Mouse (Mus musculus): Measurements from ENCODE around the gene Hspb7.

Hspb7 gene

DNA sequence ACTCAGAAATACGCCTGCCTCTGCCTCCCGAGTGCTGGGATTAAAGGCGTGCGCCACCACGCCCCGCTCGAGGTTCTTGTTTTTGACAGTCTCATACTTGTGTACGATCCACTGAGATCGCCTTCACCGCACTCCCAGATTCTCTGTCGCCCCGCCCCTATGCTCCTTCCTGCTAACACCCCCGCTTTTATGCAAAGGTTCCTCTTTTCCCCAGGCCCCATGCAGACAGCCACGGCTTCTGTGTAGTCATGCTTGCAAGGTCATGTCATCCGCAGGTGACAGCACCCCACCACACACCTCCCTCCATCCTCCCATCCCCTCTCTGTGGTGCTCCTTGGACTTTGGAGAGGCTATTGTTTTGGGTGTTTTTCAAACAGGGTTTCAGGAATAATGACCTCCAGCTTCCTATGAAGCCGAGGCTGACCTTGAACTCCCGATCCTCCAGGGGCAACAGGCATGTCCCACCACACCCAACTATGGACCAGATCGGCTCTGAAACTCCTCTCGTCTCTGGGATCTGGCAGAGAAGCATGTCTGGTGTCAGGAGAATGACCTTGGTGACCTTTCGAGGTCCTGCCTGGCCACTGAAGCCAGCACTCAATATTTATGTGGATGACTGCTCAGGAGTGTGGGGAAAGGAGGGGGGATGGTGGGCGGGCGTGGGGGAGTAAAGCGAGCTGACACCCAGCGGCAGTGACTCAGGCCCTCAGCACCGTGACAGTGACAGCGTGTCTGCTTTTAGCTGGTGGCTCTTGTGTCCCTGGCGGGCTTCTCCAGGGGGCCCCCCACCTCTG, 984 bp upstream of the Hspb7 start:
- peak in 1 of 2 experiments; percentile 64 for DNase-seq

DNA sequence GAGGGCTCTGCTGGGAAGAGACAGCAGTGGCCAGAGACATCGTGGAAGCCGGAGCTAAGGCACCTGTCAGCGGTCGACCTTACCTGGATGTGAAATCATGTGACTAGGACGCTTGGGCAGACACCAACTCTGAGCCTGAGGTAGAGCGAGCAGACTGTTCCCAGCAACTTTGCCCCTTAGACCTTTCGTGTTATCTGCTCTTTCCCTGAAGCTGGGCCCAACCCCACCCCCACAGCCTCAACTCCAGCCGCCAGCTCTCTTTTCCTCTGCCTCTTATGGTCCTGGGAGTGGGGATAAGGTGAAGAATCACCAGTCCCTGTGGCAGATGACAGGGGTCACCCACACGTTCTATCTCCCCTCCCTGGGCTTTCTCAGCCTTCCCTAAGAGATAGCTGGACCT, 307 bp downstream of the Hspb7 start:
- peak in 1 of 2 experiments; percentile 39 for DNase-seq

DNA sequence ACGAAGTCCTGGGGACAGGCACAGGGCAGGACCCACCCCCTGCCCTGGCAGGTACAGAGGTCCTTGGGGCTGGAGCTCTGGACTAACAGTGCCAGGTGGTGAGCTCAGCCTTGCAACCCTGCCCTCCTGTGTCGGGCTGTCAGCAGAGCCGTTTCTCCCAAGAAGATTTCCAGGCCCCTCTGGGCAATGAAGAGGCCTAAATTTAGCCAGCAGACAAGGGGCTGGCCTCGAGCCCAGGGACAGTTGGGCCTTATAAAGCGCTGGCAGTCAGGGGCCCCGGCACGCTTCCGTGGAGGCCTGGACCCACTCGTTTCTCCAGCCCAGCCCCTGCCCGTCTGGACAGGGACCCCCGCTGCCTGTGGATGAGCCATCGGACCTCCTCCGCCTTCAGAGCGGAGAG, 844 bp downstream of the Hspb7 start:
- peak in 1 of 2 experiments; percentile 42 for DNase-seq

DNA sequence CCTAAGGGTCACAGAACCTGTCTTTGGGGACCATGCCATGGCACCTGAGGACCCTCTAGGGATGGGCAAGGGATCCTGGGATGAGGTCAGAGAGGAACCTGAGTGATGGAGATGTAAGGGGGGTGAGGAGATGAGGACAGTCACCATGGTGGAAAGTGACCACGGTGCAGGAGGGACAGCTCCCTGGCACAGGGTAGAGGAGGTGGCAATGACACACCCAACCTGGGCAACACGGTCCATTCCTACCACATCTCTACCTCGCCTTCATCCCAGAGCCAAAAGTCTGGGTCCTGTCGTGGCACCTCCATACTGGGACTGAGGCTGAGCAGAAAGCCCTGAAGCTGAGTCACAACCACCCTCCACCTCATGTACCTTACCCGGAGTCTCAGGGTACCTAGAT, 2.3 kb downstream of the Hspb7 start:
- DNase-seq = peak in 1 of 2 experiments; percentile 26

DNA sequence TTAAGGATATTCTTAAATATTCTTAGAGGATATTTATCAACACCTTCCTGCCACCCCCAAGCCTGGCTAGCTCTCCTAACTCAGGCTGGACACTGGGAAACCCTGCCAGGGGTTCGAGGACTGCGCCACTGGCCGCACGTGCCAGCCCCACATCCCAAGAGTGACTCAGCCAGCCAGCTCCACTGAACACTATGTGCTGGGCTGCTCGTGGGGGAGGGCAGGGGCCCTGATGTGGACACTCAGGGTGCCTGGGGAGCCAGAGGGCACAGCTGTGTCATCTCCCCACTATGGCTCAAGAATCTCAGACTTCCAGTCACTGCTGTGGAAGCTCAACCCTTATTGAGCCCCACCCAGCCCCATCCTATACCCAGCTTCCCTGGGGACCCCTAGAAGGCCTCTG, 2.7 kb downstream of the Hspb7 start:
- DNase-seq = peak in 1 of 2 experiments; percentile 34

GRCm38 (mm10) chr4:141423691-141424431, 3.3 kb downstream of the Hspb7 start:
- peak in 1 of 2 experiments; percentile 33 for DNase-seq

DNA sequence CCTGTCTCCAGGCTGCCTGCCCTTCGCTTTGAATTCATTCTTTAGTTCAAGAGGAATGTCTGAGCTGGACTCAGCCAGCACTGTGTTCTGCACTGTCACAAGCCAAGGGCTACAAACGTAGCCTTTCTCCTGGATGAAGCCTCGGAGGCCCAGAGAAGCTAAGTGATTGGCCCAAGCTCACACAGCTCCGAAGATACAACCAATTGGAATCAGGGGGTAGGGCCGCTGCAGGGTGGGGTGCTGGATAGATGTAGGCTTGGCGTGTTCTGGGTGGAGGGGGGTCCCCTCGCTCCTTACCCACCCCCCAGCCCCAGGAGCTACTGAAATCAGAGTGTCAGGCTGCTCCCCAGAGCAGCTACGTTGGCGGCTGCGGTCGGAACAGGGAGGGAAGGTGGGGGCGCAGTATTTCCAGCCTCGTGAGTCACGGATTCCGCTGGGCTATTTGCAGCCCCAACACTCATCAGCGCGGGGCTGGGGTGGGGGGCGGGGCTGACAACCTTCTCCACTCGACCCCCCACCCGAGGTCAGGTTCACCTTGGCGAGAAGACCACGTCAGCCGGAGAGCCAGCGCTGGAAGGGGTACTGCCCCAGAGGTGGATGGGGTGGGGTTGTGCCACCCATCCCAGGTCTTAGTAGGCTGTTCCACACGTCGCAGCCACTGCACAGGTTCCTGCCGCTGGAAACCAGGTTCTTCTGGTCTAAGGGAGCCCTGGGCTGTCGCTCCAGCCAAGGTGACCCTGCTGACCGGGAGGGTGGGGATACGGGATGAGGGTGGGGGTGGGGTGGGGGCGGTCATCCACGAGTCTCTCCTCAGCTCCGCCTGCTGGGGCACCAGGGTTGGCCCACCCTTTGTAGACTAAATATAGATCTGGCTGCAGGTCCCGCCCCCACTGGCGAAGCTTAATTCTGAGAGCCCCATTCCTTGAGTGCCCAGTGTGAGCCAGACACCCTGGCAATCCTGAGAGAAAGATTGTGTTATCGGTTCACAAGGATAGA, 5.2 kb downstream of the Hspb7 start:
- DNase-seq = peak; percentile 63 to 91

- peak in 1 of 2 experiments; percentile 35 for DNase-seq
Observed at GRCm38 (mm10) chr4:141426796-141427745, 6.5 kb downstream of the Hspb7 start.

DNA sequence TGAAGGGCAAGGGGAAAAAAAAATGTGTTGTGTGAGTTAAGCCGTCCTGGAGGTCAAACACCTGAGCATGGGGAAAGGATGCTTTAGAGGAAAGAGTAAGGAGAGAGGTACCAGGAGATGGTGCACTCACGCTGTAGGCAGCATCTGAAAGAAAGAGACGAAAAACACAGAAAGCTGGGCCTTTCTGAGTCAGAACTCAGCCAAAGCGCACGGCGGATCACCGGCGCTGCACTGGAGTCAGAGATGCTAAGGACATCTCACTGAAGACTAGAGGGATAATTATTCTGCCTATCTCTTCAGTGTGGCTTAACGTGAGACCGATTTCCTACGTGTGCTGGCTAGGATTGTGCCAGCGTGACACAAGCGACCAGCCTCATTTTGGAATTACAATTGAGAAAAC, 7.3 kb downstream of the Hspb7 start:
- DNase-seq = no peak

GRCm38 (mm10) chr4:141429381-141429780, 8.8 kb downstream of the Hspb7 start:
- DNase-seq = no peak

DNA sequence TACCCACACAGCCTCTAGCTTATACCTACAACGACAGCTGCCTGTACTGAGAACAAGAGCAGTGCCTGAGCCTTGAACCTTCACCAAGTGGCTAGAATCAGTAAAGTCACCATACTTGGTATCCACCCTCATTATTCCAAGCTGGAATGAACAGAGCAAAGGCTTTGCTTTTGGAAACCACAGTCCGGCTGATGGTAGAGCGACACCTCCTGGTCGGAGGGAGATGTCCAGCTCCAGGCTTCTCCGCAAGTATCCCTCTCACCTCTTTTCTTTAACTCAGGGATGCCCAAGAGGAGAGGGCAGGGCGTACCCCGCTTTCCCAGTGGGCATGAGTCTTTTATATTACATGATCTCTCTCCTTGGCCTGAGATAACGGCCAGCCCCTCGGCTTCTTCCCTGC, 9.3 kb downstream of the Hspb7 start:
- peak; percentile 70 to 77 for DNase-seq

- peak; percentile 83 to 85 for DNase-seq
Observed at GRCm38 (mm10) chr4:141430997-141431396, 10.4 kb downstream of the Hspb7 start.

GRCm38 (mm10) chr4:141432666-141433065, 12.1 kb downstream of the Hspb7 start:
- peak; percentile 61 to 69 for DNase-seq

GRCm38 (mm10) chr4:141433191-141433590, 12.6 kb downstream of the Hspb7 start:
- peak in 1 of 2 experiments; percentile 40 for DNase-seq

- no peak for DNase-seq
Observed at GRCm38 (mm10) chr4:141435974-141436373, 15.4 kb downstream of the Hspb7 start, which contains the start of gene Srarp. Srarp (minus strand) TSS chr4:141436105.

GRCm38 (mm10) chr4:141439083-141439803, 18.7 kb downstream of the Hspb7 start:
- DNase-seq = peak; percentile 58 to 82

- peak; percentile 80 to 92 for DNase-seq
Observed at GRCm38 (mm10) chr4:141440877-141441276, 20.3 kb downstream of the Hspb7 start.

GRCm38 (mm10) chr4:141443641-141444429, 23.3 kb downstream of the Hspb7 start:
- no peak for DNase-seq

GRCm38 (mm10) chr4:141444451-141445327, 24.1 kb downstream of the Hspb7 start, which contains the start of gene Zbtb17:
Zbtb17 (plus strand) TSS chr4:141444654.
- peak; percentile 91 to 95 for DNase-seq
